Mouse (Mus musculus) kidney, adult 8-10 months (tissue): ENCODE measurements around the gene Uxs1.

ENCODE experiments used
- DNase-seq, 2 experiments: peaks; one replicate each; pipeline ENCODE4 v3.0.0; 2022

The Uxs1 gene

DNA sequence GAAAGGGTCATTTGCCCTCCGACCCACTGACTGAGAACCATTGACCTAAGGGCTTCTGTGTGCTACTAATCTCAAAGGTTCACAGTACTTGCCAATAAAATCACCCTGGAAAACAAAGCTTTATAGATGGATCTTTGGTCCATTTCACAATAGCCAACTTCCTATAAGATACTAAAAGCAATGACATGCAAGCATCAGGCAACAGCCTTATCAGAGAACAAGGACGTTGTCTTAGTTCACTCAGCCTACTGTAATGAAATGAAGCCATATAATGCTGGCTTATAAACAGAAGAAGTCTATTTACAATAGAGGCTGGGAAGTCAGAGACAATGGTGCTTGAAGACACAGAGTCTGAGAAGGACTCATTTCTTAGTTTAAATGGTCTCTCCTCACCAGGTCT, 37.8 kb downstream of the Uxs1 start:
- no peak for DNase-seq

DNA sequence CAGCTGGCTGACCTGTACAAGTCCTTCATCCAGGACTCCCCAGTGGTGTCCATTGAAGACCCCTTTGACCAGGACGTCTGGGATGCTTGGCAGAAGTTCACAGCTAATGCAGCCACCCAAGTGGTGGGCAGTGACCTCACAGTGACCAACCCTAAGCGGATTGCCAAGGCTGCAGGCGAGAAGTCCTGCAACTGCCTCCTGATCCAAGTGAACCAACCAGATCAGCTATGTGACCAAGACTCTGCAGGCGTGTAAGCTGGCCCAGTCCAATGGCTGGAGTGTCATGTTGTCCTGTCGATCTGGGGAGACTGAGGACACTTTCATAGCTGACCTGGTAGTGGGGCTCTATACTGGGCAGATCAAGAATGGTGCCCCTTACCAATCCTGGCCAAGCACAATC, 40.9 kb downstream of the Uxs1 start:
- no peak for DNase-seq

- DNase-seq, result no peak
Measured at GRCm38 (mm10) chr1:43785316-43785715, 42.3 kb downstream of the Uxs1 start.

DNA sequence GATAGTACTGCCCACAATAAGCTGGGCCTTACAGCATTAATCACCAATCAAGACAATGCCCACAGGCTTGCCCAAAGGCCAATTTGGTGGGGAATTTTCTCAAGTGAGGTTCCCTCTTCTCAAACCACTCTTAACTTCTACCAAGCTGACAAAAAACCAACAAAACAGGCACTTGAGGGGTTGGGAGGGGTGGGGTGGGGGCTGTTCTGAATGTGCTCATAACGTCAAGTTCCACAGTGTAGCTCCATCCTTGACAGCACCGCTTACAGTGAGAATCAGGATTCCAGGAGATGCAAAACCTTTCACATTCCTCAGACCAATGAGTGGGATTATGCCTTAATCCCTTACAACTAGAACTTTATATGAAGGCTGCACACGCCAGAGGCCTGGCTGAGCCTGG, 44.4 kb downstream of the Uxs1 start:
- DNase-seq, result no peak

DNA sequence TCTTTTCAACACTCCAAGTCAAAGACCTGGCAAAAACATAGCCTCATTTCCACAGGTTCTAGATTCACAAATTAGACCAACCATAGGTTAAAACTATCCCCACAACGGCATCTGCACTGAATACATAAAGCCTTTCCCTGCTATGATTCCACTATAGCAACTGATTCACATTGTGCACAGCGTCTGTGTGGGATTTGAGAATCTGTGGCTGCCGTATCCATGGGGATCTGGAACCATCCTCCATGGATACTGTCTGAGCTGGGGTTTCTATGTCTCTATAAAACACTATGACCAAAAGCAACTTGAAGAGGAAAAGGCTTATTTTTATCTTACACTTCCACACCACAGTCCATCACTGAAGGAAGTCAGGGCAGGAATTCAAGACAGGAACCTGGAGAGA, 44.9 kb downstream of the Uxs1 start:
- DNase-seq, result no peak

DNA sequence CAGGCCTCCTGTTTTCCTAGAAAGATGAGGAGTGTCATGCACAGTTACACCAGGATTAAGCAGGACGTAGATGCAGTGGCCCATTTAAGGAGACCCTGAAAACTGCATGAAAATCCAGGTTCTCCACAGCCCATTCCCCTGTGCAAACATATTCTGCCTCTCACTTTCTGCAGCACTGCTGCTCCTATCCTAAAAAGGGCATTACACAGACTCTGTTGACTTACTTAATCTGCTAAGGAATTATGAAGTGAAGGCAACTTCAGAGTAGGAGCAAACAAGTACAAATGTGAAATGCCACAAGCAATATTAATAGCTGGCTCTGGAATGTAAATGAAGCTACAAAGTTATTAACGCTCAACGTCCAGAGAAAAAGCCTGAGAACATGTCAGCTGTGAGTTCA, 45.9 kb downstream of the Uxs1 start:
- DNase-seq, result no peak

GRCm38 (mm10) chr1:43781195-43781594, 46.4 kb downstream of the Uxs1 start:
- DNase-seq, result no peak

DNA sequence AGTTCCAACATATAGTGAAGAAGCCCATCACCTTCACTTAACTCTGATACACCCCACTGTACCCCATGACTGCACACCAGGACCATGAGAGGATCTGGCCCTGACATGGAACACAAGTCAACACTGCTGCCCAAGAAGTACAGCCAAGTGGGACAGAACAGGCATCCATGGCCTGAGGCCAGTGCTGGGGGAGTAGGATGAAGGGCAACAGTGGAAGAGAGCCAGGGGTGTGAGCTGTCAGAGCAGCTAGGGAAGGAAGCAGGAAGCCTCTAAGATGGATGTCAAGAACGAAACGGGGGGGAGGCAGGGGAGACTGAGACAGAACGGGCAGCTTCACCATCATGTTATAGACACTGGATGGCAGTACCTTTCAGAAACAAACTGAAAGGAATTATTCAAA, 51.5 kb downstream of the Uxs1 start:
- DNase-seq, result no peak

DNA sequence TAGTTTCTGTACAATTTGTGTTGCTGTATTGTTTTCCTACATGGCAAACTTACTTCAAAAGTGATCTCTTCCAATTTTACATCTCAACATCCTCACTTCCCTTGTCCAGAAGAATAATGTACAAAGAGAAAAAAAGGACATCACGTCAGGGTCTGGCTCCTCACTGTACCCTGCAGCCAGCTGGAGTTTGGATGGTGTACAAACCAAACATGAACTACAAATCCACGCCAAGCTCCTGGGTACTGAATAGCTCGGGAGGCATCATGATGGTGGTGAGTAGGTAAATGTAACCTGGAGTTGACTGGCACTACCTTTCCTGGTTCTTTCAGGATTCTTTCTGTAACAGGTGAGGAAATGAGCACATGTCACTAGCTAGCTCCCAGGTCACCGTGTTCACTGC, 53.5 kb downstream of the Uxs1 start:
- peak in 1 of 2 experiments; percentile 17 for DNase-seq

- no peak for DNase-seq
Measured at GRCm38 (mm10) chr1:43772694-43773093, 54.9 kb downstream of the Uxs1 start.

- DNase-seq, result no peak
Measured at GRCm38 (mm10) chr1:43770032-43770431, 57.6 kb downstream of the Uxs1 start.

DNA sequence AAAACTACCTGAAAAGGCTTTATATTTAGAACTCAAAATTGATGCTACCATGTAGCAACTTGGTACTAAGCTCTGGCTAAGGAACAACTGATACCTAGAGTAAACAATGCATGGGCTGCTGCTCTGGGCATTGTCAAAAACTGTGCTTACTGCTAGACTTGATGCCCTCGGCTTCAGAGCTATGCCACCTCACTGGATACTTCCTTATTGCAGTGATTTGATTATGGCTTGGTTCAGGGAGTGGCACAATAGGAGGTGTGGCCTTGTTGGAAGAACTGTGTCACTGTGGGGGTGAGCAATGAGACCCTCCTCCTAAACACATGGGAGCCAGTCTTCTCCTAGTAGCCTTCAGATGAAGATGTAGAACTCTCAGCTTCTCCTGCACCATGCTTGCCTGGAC, 58.3 kb downstream of the Uxs1 start:
- no peak for DNase-seq

GRCm38 (mm10) chr1:43768385-43768990, 59.1 kb downstream of the Uxs1 start:
- DNase-seq, result no peak

DNA sequence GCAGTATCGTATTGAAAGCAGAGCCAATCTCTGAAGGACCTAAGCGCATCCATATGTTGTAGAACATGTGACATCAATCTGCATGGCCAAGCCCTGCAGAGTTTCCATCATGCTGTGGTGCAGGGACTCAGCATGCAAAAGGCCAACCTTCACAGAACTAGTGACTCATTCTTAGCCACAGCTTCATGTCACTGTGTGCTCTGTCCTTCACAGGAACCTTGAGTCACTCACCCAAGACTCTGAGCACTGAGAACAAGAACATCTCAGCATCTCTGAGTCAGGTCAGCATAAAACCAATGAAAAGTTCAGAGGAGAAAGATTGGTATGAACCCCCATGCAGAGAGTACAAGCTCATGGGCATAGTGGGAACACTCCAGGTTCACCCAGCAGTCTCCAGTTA, 61.3 kb downstream of the Uxs1 start:
- DNase-seq, result no peak

GRCm38 (mm10) chr1:43764481-43764880, 63.1 kb downstream of the Uxs1 start:
- DNase-seq, result no peak

GRCm38 (mm10) chr1:43760085-43760484, 67.5 kb downstream of the Uxs1 start:
- DNase-seq, result no peak

DNA sequence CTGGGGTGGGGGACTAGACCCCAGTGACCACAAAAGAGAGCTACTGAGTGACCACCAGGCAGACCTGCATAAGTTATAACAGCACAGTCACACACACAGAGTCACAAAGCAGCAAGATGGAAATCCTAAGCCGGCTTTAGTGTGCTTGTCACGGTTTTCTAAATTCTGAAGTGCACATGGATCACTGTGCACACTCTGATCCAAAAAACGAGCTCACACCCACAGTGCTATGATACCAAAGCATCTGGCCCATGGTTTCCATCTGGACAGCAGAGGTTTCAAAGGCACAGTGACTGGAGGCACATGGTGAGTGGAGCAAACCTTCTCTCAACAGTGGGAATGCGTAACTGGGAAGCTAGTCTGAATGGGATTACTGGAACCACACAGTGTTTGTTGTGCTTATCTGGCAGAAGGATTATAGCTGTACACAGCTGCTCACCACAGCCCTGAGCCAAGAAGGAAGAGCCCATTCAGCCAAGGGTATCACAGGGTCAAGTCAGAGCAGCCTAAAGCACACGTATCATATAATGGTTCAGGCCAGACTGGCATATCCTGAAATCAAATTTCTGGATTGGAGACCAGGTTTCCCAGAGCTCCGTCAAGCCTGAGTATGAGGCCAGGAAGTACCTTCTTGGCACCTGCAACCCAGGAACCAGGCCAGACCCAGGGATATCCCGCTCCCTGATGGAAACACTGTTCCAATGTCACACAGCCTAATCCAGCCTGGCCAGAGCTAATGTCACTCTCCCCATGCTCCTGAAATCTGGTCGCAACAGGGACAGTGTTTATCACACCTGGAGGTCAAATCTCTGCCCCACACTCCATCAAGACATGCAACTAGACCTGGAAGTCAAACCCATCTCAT, 72.9 kb downstream of the Uxs1 start:
- DNase-seq, result no peak

GRCm38 (mm10) chr1:43738519-43738894, 89.1 kb downstream of the Uxs1 start:
- DNase-seq, result no peak

- DNase-seq, result peak; percentile 13 to 53
Measured at GRCm38 (mm10) chr1:43737812-43738518, 89.6 kb downstream of the Uxs1 start.

- DNase-seq, result no peak
Measured at GRCm38 (mm10) chr1:43732657-43733056, 94.9 kb downstream of the Uxs1 start.

DNA sequence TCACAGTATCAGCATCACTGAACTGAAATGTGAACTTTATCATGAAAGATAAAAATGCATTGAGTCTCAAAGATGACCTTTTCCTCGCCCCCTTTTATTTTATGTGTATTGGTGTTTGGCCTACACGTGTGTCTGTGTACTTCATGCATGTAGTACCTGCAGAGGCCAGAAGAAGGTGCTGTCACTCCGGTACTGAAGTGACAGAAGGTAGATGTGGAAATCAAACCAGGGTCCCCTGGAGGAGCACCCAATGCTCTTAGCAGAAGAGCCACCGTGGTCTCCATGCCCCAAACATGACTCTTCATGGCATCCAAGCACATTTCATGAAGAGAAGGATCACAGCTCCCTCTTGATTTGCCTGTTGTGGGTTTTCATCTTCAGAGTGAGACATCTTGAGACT, 95.5 kb downstream of the Uxs1 start:
- DNase-seq, result no peak

GRCm38 (mm10) chr1:43730491-43730924, 97.1 kb downstream of the Uxs1 start, which contains the start of gene 1500015O10Rik:
TSS of gene 1500015O10Rik (plus strand) at chr1:43730602.
- peak; percentile 28 to 29 for DNase-seq

- DNase-seq, result no peak
Measured at GRCm38 (mm10) chr1:43722459-43722858, 105.1 kb downstream of the Uxs1 start.

GRCm38 (mm10) chr1:43718793-43719192, 108.8 kb downstream of the Uxs1 start:
- no peak for DNase-seq
